Mouse (Mus musculus) CH12.LX (cell line): ENCODE measurements around the gene Gm20388. TPM values are rescaled to one million over a fixed set of nuclear protein-coding genes. Genes with fewer than 3 reads are reported as not detected.

ENCODE experiments used
- DNase-seq: peaks from one replicate; pipeline ENCODE4 v3.0.0-alpha.2; 2013; ENCODE audit errors: extremely low read depth
- H3K27ac ChIP-seq: 2 replicates; pipeline ENCODE4 v1.5.1; 2012; ENCODE audit warnings: low read depth, mild to moderate bottlenecking, control low read depth, moderate library complexity; ENCODE audit not compliant: insufficient read depth
- H3K27me3 ChIP-seq: replicated peaks from 2 replicates; pipeline ENCODE3; 2012; ENCODE audit warnings: inconsistent platforms
- H3K36me3 ChIP-seq, 2 experiments: replicated peaks in 1 of 2; 2 replicates each; pipeline versions ENCODE3 to v1.6.1; 2012; ENCODE audit warnings: inconsistent platforms in 1 of 2, low read length in 1 of 2, mild to moderate bottlenecking in 1 of 2, mixed read lengths in 1 of 2, moderate library complexity in 1 of 2; ENCODE audit not compliant: control insufficient read depth in 1 of 2, insufficient read depth in 1 of 2
- H3K4me1 ChIP-seq, 2 experiments: 2 replicates each; pipeline ENCODE4 v1.6.1; 2012; ENCODE audit warnings: inconsistent platforms in 1 of 2, moderate library complexity in 1 of 2; ENCODE audit not compliant: insufficient read depth in 2 of 2, control insufficient read depth in 1 of 2
- H3K4me2 ChIP-seq: 2 replicates; pipeline ENCODE4 v1.6.1; 2012; ENCODE audit warnings: low read depth, mild to moderate bottlenecking, control low read depth; ENCODE audit not compliant: poor library complexity, insufficient read depth, severe bottlenecking
- H3K4me3 ChIP-seq, 3 experiments: fragments of 150-350 bp in 1 of 3; sonication (generic) in 1 of 3; replicated peaks in 1 of 3; 2 replicates each; pipeline versions ENCODE3 to v1.5.1; 2011 to 2012; ENCODE audit warnings: low read depth in 2 of 3, low read length in 2 of 3, mild to moderate bottlenecking in 2 of 3, moderate library complexity in 2 of 3, control low read depth in 1 of 3, improper control_type of control experiment in 1 of 3, inconsistent platforms in 1 of 3, mixed read lengths in 1 of 3; ENCODE audit not compliant: poor library complexity in 1 of 3
- H3K79me2 ChIP-seq: replicated peaks from 2 replicates; pipeline ENCODE4 v1.6.1; 2012; ENCODE audit warnings: mild to moderate bottlenecking, moderate library complexity; ENCODE audit not compliant: control insufficient read depth, poor library complexity, insufficient read depth, severe bottlenecking; ENCODE audit errors: extremely low read depth
- H3K9ac ChIP-seq: 2 replicates; pipeline ENCODE4 v1.6.1; 2012; ENCODE audit warnings: low read depth, mild to moderate bottlenecking, control low read depth, moderate library complexity; ENCODE audit not compliant: insufficient read depth
- H3K9me3 ChIP-seq: replicated peaks from 2 replicates; pipeline ENCODE3; 2012; ENCODE audit warnings: low read length, inconsistent platforms, mixed read lengths
- CHD1 ChIP-seq: IDR thresholded peaks from 2 replicates; pipeline ENCODE4 v1.6.1; 2012; ENCODE audit warnings: low read depth, low read length, improper control_type of control experiment, inconsistent platforms
- CHD2 ChIP-seq: IDR thresholded peaks from 2 replicates; pipeline ENCODE4 v1.6.1; 2011; ENCODE audit warnings: low read length, improper control_type of control experiment
- CTCF ChIP-seq, 2 experiments: IDR thresholded peaks in 1 of 2; conservative IDR thresholded peaks in 1 of 2; 2 replicates each; pipeline ENCODE4 v1.5.1; 2011 to 2012; ENCODE audit warnings: low read depth in 2 of 2, low read length in 2 of 2, improper control_type of control experiment in 1 of 2, inconsistent platforms in 1 of 2, mild to moderate bottlenecking in 1 of 2, moderate library complexity in 1 of 2
- E2F4 ChIP-seq: IDR thresholded peaks from 2 replicates; pipeline ENCODE4 v1.6.1; 2011; ENCODE audit warnings: low read depth, low read length, improper control_type of control experiment; ENCODE audit not compliant: insufficient replicate concordance
- ELF1 ChIP-seq: IDR thresholded peaks from 2 replicates; pipeline ENCODE4 v1.6.1; 2014; ENCODE audit warnings: low read depth, mild to moderate bottlenecking, inconsistent platforms, low read length, improper control_type of control experiment
- EP300 ChIP-seq: IDR thresholded peaks from 2 replicates; pipeline ENCODE4 v1.6.1; 2011; ENCODE audit warnings: low read length, improper control_type of control experiment
- ETS1 ChIP-seq: conservative IDR thresholded peaks from 2 replicates; pipeline ENCODE4 v1.6.1; 2012; ENCODE audit warnings: low read depth, mild to moderate bottlenecking, inconsistent platforms, low read length, improper control_type of control experiment, moderate library complexity
- GABPA ChIP-seq: IDR thresholded peaks from 2 replicates; pipeline ENCODE4 v1.6.1; 2012; ENCODE audit warnings: low read depth, low read length, improper control_type of control experiment, inconsistent platforms; ENCODE audit not compliant: insufficient replicate concordance
- JUN ChIP-seq: IDR thresholded peaks from 2 replicates; pipeline ENCODE4 v1.6.1; 2011; ENCODE audit warnings: low read depth, mild to moderate bottlenecking, low read length, improper control_type of control experiment, moderate library complexity; ENCODE audit not compliant: insufficient read depth
- JUND ChIP-seq: conservative IDR thresholded peaks from 2 replicates; pipeline ENCODE4 v1.6.1; 2011; ENCODE audit warnings: low read depth, low read length, improper control_type of control experiment
- KAT2A ChIP-seq: IDR thresholded peaks from 2 replicates; pipeline ENCODE4 v1.6.1; 2012; ENCODE audit warnings: low read length, improper control_type of control experiment, inconsistent platforms; ENCODE audit not compliant: insufficient replicate concordance
- MEF2A ChIP-seq: IDR thresholded peaks from 2 replicates; pipeline ENCODE4 v1.6.1; 2014; ENCODE audit warnings: low read depth, mild to moderate bottlenecking, inconsistent platforms, low read length, improper control_type of control experiment, borderline replicate concordance
- MXI1 ChIP-seq: IDR thresholded peaks from 2 replicates; pipeline ENCODE4 v1.6.1; 2011; ENCODE audit warnings: mild to moderate bottlenecking, low read depth, low read length, improper control_type of control experiment
- MYC ChIP-seq: IDR thresholded peaks from 2 replicates; pipeline ENCODE4 v1.6.1; 2011; ENCODE audit warnings: low read depth, mild to moderate bottlenecking, improper control_type of control experiment, low read length
- NELFE ChIP-seq: IDR thresholded peaks from 2 replicates; pipeline ENCODE4 v1.6.1; 2011; ENCODE audit warnings: low read depth, low read length, improper control_type of control experiment
- NRF1 ChIP-seq: IDR thresholded peaks from 2 replicates; pipeline ENCODE4 v1.6.1; 2014; ENCODE audit warnings: low read depth, mild to moderate bottlenecking, inconsistent platforms, low read length, improper control_type of control experiment, moderate library complexity
- POLR2AphosphoS2 ChIP-seq: IDR thresholded peaks from 2 replicates; pipeline ENCODE4 v1.6.1; 2011; ENCODE audit warnings: low read depth, low read length, improper control_type of control experiment
- SIN3A ChIP-seq: IDR thresholded peaks from 2 replicates; pipeline ENCODE4 v1.6.1; 2012; ENCODE audit warnings: low read length, improper control_type of control experiment, inconsistent platforms
- SMC3 ChIP-seq: IDR thresholded peaks from 2 replicates; pipeline ENCODE4 v1.6.1; 2011; ENCODE audit warnings: low read depth, low read length, improper control_type of control experiment
- TCF12 ChIP-seq: IDR thresholded peaks from 2 replicates; pipeline ENCODE4 v1.6.1; 2014; ENCODE audit warnings: low read depth, mild to moderate bottlenecking, inconsistent platforms, low read length, improper control_type of control experiment
- USF2 ChIP-seq: conservative IDR thresholded peaks from 2 replicates; pipeline ENCODE4 v1.6.1; 2011; ENCODE audit warnings: low read depth, low read length, improper control_type of control experiment
- ZC3H11A ChIP-seq: IDR thresholded peaks from 2 replicates; pipeline ENCODE4 v1.6.1; 2012; ENCODE audit warnings: low read depth, mild to moderate bottlenecking, inconsistent platforms, low read length, improper control_type of control experiment
- ZMIZ1 ChIP-seq: IDR thresholded peaks from 2 replicates; pipeline ENCODE4 v1.6.1; 2012; ENCODE audit warnings: low read depth, mild to moderate bottlenecking, inconsistent platforms, low read length, improper control_type of control experiment
- ZNF384 ChIP-seq: IDR thresholded peaks from 2 replicates; pipeline ENCODE4 v1.6.1; 2012; ENCODE audit warnings: low read depth, low read length, improper control_type of control experiment, inconsistent platforms
- dilution Hi-C: fragments of 300-500 bp; cut with MboI; formaldehyde crosslinking; loops from 2 replicates; pipeline ENCODE4 v1.14.3; 2020; ENCODE audit warnings: low sequenced_read_pairs; ENCODE audit not compliant: extremely low pct_unique_long_range_greater_than_20kb, extremely low pct_ligation_motif_present
- in situ Hi-C: fragments of 300-500 bp; cut with MboI; formaldehyde crosslinking; loops from 3 replicates; pipeline ENCODE4 v1.14.3; 2019; ENCODE audit warnings: low sequenced_read_pairs, low pct_ligation_motif_present, low pct_unique_long_range_greater_than_20kb, mixed read lengths
- polyA plus RNA-seq: library from polyadenylated mRNA; unstranded; fragments of >175 nt; gene quantifications from 2 replicates; pipeline ENCODE4 v1.2.1, GENCODE M21; 2012; ENCODE audit warnings: low read depth; ENCODE audit not compliant: insufficient read length
- total RNA-seq, 2 experiments: library from RNA; depleted of rRNA; stranded (reverse); fragments of 300-350 nt in 1 of 2; fragments of >200 nt in 1 of 2; gene quantifications; 2 replicates each; pipeline ENCODE4 v1.2.3; 2012 to 2014

Gm20388 gene
- total and polyA plus RNA-seq, 3 experiments: 14.8 to 26.3 (median 22.2) TPM

DNA sequence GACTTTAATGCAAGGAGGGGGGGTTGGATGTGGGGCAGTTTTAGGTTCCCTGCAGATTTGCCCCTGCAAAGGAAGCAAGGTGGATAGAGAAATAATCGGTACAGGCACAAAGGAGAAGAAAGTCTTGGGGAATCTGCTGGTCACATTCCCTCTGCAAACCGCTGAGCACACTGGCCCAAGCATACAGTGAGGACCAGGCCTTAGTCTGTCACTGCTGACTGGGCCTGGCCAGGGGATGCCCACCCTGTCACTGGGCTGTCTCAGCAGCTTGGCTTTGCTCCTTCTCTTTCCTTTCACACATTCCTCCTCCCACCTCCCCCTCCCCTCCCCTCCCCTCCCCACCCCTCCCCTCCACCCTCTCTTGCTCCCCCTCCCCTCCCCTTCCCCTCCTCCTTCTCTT, 3806.5 kb downstream of the Gm20388 start:
- H3K4me2 ChIP-seq: no peak overlapping the region
- TF ChIP-seq MXI1 (no peak), USF2 (no peak), ETS1 (no peak), SIN3A (no peak), SMC3 (no peak), ZC3H11A (no peak), MEF2A (no peak), NELFE (no peak), ELF1 (no peak), MYC (no peak), E2F4 (no peak), POLR2AphosphoS2 (no peak), CHD2 (no peak)
- TF ChIP-seq, all 38 proteins: peak for 0
- no peak overlapping the region for H3K27ac ChIP-seq
- H3K4me1 ChIP-seq: peaks cover 0 to 3% of the 10 kb centered on the region in 2 experiments; a peak in 1 of 4 replicates
- in situ Hi-C loops: no loop called here
- no peak overlapping the region for H3K4me3 ChIP-seq
- no peak overlapping the region for H3K9ac ChIP-seq
- no peaks in the 10 kb centered on the region for H3K36me3 ChIP-seq
- no peaks in the 10 kb centered on the region for H3K9me3 ChIP-seq
- peaks cover 56% of the 10 kb centered on the region for H3K27me3 ChIP-seq
- dilution Hi-C loops: no loop called here
- no peaks in the 10 kb centered on the region for H3K79me2 ChIP-seq
- no peak for DNase-seq

DNA sequence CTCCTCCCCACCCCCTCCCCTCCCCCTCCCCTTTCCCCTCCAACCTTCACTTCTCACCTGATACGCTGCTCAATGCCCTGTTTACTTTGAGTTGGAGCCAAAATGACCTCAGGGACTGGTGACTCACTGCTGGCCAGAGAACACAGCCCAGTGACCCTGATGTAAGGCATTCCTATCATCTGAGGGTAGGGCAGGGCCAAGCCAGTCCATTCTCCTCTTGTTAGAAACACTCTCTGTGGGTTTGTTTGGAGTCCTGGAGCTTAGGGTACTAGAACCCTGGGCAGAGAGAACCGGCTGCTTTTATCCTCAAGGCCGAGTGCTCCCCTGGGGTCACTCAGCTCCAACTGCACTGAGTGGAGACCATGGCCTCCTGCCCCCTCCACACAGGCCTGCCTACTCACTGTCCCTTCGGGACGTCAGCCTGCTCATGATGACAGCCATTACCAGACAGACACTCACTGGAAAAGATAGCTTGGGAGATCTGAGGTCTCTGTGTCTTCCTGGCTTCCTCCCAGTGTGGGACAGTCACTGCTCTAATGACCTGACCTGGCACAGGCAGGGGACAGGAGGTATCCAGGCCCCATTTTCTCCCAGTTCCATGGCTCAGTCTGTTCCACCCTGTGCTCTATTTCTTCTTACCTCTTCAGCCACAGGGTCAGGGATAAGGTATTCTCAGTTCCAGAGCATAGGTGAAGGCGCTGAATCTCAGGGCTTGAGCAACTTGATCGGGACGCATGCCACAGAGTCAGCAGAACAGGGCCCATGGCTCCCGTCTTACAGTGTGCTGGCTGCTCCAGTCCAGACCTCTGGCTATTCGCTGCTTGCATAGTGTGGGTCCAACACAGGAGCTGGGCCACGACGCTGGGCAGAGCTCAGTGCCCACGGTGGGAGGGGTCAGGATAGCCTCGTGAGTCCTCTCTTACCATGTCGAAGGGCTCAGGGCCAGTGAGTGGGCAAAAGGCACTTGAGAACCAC, 3807.2 kb downstream of the Gm20388 start:
- in situ Hi-C loops: no loop called here
- Histone ChIP-seq H3K36me3 (no peaks in the 10 kb centered on the region), H3K4me3 (no peak overlapping the region), H3K9ac (no peak overlapping the region), H3K4me1 (peaks cover 0 to 7% of the 10 kb centered on the region in 2 experiments; a peak in 1 of 4 replicates), H3K27me3 (peaks cover 60% of the 10 kb centered on the region)
- no peak for DNase-seq
- TF ChIP-seq MEF2A (no peak), CTCF (conservative IDR thresholded peaks at IDR 0.05 in 1 of 2, IDR thresholded peaks at IDR 0.05 in 1 of 2; ENCODE audit: low read depth in 2 of 2, low read length in 2 of 2) (no peak), TCF12 (no peak), ZC3H11A (no peak), ZNF384 (no peak), SMC3 (no peak), USF2 (no peak), JUN (no peak), JUND (no peak), SIN3A (no peak), ETS1 (no peak), POLR2AphosphoS2 (no peak), GABPA (no peak), NRF1 (no peak), ZMIZ1 (no peak), CHD1 (no peak), KAT2A (no peak), E2F4 (no peak), EP300 (no peak)
- TF ChIP-seq, all 38 proteins: peak for 0
- no peaks in the 10 kb centered on the region for H3K79me2 ChIP-seq
- no peak overlapping the region for H3K4me2 ChIP-seq
- H3K9me3 ChIP-seq: no peaks in the 10 kb centered on the region
- dilution Hi-C loops: no loop called here
- no peak overlapping the region for H3K27ac ChIP-seq
